Mouse (Mus musculus) limb, embryonic 14.5 days (tissue): ENCODE measurements around the gene Smok2a. TPM values are rescaled to one million over a fixed set of nuclear protein-coding genes. Genes with fewer than 3 reads are reported as not detected.
"Not testable (repeated sequence)": the region's sequence is repeated elsewhere in the genome, so short reads cannot be mapped to it uniquely, and the experiment has no call there.

Source experiments
- ATAC-seq: fragments of 200-750 bp; cut with Nextera tagmentation; 2 replicates; pipeline ENCODE4 v1.8.0; 2017; ENCODE audit warnings: low read depth, moderate number of reproducible peaks, moderate TSS enrichment; ENCODE audit not compliant: low FRiP score
- DNase-seq: peaks from one replicate; pipeline ENCODE4 v3.0.0-alpha.2; 2015; ENCODE audit warnings: low spot score
- H3K27ac ChIP-seq: fragments of 300-500 bp; sonication (generic); replicated peaks from 2 replicates; pipeline ENCODE4 v1.5.1; 2014; ENCODE audit warnings: low read depth, mild to moderate bottlenecking, low read length, moderate library complexity, mixed read lengths
- H3K27me3 ChIP-seq: fragments of 300-500 bp; sonication (generic); 2 replicates; pipeline ENCODE4 v1.6.1; 2014; ENCODE audit warnings: low read length, mixed read lengths; ENCODE audit not compliant: control insufficient read depth, insufficient read depth
- H3K36me3 ChIP-seq: fragments of 300-500 bp; sonication (generic); 2 replicates; pipeline ENCODE4 v1.6.1; 2014; ENCODE audit warnings: mild to moderate bottlenecking, low read length, moderate library complexity, mixed read lengths; ENCODE audit not compliant: control insufficient read depth, insufficient read depth
- H3K4me1 ChIP-seq: fragments of 300-500 bp; sonication (generic); 2 replicates; pipeline ENCODE4 v1.6.1; 2014; ENCODE audit warnings: antibody characterized with exemption, low read length, mixed read lengths; ENCODE audit not compliant: control insufficient read depth, insufficient read depth
- H3K4me2 ChIP-seq: fragments of 300-500 bp; sonication (generic); replicated peaks from 2 replicates; pipeline ENCODE4 v1.6.1; 2014; ENCODE audit warnings: low read depth, mild to moderate bottlenecking, low read length, moderate library complexity; ENCODE audit not compliant: severe bottlenecking
- H3K4me3 ChIP-seq: fragments of 300-500 bp; sonication (generic); replicated peaks from 2 replicates; pipeline ENCODE4 v1.5.1; 2014; ENCODE audit warnings: low read length
- H3K9ac ChIP-seq: fragments of 300-500 bp; sonication (generic); 2 replicates; pipeline ENCODE4 v1.6.1; 2014; ENCODE audit warnings: mild to moderate bottlenecking, low read depth, low read length, moderate library complexity; ENCODE audit not compliant: severe bottlenecking
- H3K9me3 ChIP-seq: fragments of 300-500 bp; sonication (generic); 2 replicates; pipeline ENCODE4 v1.6.1; 2016; ENCODE audit warnings: low read length; ENCODE audit not compliant: control insufficient read depth
- POLR2A ChIP-seq: fragments of 200-500 bp; IDR thresholded peaks from 2 replicates; pipeline ENCODE4 v1.8.0; 2012; ENCODE audit warnings: inconsistent platforms, mild to moderate bottlenecking, moderate library complexity, borderline replicate concordance; ENCODE audit not compliant: insufficient read depth, insufficient read length; ENCODE audit errors: extremely low read depth
- WGBS: fragments of 180-500 bp; shearing (Covaris S2); extraction: QIAGEN DNeasy Blood & Tissue Kit; methylation state at CpG from one replicate; pipeline ENCODE4 v1.1.7; 2014; 5-methylcytosine and 5-hydroxymethylcytosine counted together
- polyA plus RNA-seq, 2 experiments: library from polyadenylated mRNA; depleted of rRNA in 1 of 2; stranded (reverse) in 1 of 2; unstranded in 1 of 2; fragments of >200 nt; fragmentation: Nextera tagmentation in 1 of 2; extraction: Ambion mirVana in 1 of 2; gene quantifications; 2 replicates each; pipeline versions ENCODE4 v1.2.1 to v1.2.3; 2012 to 2014

Smok2a gene
- polyA plus RNA-seq, 2 experiments: not detected

DNA sequence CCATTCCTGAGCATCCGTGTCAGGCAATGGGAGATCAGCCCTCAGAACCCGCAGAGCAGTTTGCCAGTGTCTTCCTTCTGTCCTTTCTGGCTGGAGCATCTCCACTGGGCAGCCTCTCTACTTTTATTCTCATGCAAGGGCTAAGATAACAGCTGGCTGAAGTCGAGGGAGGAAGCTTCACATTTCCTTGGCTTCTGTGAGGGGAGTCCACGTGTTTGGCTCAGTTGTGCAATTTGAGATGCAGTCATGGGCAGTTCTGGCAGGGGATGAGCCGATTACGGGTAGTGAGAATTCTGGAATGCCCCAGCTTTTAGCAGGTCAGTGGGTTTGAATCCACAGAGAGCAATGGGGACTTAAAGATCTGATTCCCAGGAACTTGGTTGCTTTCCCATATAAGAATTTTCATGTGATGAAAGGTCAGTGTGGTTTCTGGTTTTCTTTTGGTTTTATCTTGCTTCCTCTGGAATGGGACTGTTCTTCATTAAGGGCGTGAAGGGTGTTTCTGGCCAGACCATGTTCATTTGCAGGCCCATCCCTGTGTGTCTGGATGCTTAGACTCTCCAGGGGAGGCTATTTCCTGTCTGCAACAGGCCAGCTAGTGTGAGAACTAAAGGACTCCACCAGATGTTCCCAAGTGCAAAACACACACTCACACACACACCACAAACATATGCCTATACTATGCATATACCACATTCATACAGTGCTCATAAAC is 8.7 kb upstream of the Smok2a start:
- H3K9ac ChIP-seq: no peak overlapping the region
- H3K4me1 ChIP-seq: no peaks in the 10 kb centered on the region
- DNase-seq: no peak
- no peak overlapping the region for H3K27ac ChIP-seq
- 70% methylated on average over 7 of the region's 7 CpGs for WGBS
- TF ChIP-seq POLR2A: no peak
- no peak overlapping the region for H3K4me2 ChIP-seq
- H3K36me3 ChIP-seq: no peaks in the 10 kb centered on the region
- ATAC-seq: 0 out of 2 replicates have a peak, but pooled peaks have one; percentile 26
- H3K4me3 ChIP-seq: no peak overlapping the region
- H3K9me3 ChIP-seq: peaks cover 71% of the 10 kb centered on the region
- H3K27me3 ChIP-seq: no peaks in the 10 kb centered on the region

DNA sequence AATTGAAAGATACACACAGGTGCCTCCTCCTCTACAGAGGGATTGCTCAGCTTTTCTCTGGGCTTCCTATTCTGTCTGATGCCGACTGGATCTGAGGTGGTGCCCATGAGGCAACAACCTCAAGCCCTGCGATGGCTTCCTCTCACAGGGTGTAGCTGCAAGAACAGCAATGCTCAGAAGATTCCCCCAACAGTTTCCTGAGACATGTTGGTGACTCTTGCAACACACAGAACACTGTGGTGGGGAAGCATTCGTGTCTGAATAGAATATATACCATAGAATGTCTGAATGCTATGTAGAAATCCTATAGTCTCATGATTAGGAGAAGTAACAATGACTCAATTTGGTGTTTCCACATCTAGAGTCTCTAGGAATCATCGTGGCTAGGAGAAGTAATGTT is 6.8 kb upstream of the Smok2a start:
- TF ChIP-seq POLR2A: no peak
- Histone ChIP-seq H3K4me3 (no peak overlapping the region), H3K4me1 (no peaks in the 10 kb centered on the region), H3K9me3 (peaks cover 85% of the 10 kb centered on the region), H3K4me2 (no peak overlapping the region), H3K27ac (no peak overlapping the region), H3K36me3 (no peaks in the 10 kb centered on the region), H3K27me3 (no peaks in the 10 kb centered on the region), H3K9ac (no peak overlapping the region)
- DNase-seq (no peak), ATAC-seq (no peak)
- WGBS: 57% methylated on average over 4 of the region's 4 CpGs

DNA sequence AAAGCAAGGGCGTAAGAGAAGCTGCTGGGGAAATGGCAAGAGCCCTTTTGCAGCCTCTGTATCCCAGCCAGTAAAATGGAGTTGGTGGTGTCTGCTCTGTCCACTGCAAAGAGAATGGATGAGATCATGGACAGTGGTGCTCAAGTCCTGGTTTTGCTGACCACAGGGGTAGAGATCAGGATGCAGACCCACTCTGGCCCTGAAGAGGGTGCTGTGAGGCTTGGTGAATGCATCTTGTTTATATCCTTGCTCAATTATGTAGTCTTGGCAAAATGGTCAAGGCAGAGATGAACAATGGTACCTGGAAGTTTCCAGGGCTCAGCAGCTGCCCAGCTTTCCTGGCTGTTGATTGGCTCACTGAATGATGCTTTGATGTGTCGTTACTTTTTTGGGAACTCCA is 5.4 kb upstream of the Smok2a start:
- ATAC-seq (no peak), DNase-seq (no peak)
- H3K4me1 ChIP-seq: no peaks in the 10 kb centered on the region
- H3K4me2 ChIP-seq: no peak overlapping the region
- no peak overlapping the region for H3K27ac ChIP-seq
- 86% methylated on average over 2 of the region's 2 CpGs for WGBS
- no peak overlapping the region for H3K9ac ChIP-seq
- H3K9me3 ChIP-seq: peaks cover 93% of the 10 kb centered on the region
- H3K4me3 ChIP-seq: no peak overlapping the region
- no peak for TF ChIP-seq POLR2A
- no peaks in the 10 kb centered on the region for H3K36me3 ChIP-seq
- H3K27me3 ChIP-seq: no peaks in the 10 kb centered on the region

DNA sequence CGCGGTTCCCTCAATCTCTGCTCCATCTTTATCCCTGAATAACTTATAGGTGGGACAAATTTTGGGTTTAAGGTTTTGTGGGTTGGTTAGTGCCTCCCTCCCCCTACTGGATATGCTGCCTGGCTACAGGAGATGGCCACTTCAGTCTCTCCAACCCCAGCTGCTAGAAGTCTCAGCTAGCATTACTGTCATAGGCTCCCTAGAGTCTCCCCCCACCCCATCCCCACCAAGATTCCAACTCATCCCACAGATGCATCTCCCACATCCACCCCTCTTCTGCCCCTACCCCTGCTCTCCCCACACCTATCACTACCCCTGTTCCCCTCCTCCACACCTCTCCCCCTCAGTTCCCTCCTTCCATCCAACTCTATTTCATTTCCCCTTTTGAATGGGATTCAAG is 933 bp downstream of the Smok2a start:
- peaks cover 79% of the 10 kb centered on the region for H3K9me3 ChIP-seq
- DNase-seq, H3K4me1 ChIP-seq, H3K9ac ChIP-seq, H3K36me3 ChIP-seq, H3K4me3 ChIP-seq, H3K27ac ChIP-seq, H3K27me3 ChIP-seq, ATAC-seq, H3K4me2 ChIP-seq: not testable (repeated sequence)
- WGBS: 90% methylated on average over 2 of the region's 2 CpGs

DNA sequence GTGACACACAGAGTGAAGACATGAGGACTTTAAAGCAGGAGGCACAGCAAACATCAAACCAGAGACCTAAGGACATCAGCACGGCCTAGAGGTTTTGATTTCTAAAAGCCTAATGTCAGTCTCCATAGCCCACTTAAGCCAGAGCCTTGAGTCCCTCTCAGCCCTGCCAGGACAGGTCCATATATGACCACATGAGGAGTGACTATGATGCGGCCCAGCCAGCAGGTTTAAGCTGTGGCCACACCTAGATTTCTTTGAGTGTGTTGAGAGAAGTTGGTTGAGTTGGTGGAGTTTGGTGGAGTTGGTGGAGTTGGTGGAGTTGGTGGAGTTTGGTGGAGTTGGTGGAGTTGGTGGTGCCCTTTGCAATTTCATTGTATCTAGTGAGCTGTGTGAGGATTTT is 9.0 kb downstream of the Smok2a start, which contains the start of gene Smok2b:
Smok2b (plus strand) TSS at position 301 of the 400 bp plus-strand sequence.
- not testable (repeated sequence) for ATAC-seq, H3K4me1 ChIP-seq, H3K27ac ChIP-seq, DNase-seq, H3K4me3 ChIP-seq, H3K36me3 ChIP-seq, H3K9ac ChIP-seq, H3K4me2 ChIP-seq, H3K27me3 ChIP-seq
- H3K9me3 ChIP-seq: peaks cover 57% of the 10 kb centered on the region
- WGBS: 79% methylated on average over 2 of the region's 2 CpGs

DNA sequence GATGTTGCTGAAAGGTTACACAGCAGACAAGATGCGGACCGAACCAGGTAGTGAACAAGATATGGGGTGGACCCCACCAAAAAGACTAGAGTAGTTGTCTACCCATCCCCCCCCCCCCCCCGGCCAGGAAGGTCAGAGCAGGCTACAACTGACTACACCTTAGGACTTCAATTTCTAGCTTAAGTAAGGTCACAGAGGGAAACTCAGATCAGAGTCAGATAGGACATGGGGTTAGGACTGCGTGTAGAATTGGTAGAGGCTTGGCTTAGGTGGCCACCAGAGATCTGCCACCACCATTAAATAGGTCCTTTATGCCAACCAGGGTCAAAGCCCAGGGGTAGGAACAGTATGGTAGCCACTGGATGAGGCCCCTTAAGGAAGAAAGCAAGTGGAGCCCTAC is 18.5 kb downstream of the Smok2a start:
- not testable (repeated sequence) for H3K4me2 ChIP-seq, H3K27me3 ChIP-seq, H3K4me3 ChIP-seq, H3K27ac ChIP-seq, H3K9ac ChIP-seq, DNase-seq, H3K36me3 ChIP-seq, H3K4me1 ChIP-seq, ATAC-seq
- peaks cover 36% of the 10 kb centered on the region for H3K9me3 ChIP-seq
- WGBS: 81% methylated on average over 3 of the region's 4 CpGs

DNA sequence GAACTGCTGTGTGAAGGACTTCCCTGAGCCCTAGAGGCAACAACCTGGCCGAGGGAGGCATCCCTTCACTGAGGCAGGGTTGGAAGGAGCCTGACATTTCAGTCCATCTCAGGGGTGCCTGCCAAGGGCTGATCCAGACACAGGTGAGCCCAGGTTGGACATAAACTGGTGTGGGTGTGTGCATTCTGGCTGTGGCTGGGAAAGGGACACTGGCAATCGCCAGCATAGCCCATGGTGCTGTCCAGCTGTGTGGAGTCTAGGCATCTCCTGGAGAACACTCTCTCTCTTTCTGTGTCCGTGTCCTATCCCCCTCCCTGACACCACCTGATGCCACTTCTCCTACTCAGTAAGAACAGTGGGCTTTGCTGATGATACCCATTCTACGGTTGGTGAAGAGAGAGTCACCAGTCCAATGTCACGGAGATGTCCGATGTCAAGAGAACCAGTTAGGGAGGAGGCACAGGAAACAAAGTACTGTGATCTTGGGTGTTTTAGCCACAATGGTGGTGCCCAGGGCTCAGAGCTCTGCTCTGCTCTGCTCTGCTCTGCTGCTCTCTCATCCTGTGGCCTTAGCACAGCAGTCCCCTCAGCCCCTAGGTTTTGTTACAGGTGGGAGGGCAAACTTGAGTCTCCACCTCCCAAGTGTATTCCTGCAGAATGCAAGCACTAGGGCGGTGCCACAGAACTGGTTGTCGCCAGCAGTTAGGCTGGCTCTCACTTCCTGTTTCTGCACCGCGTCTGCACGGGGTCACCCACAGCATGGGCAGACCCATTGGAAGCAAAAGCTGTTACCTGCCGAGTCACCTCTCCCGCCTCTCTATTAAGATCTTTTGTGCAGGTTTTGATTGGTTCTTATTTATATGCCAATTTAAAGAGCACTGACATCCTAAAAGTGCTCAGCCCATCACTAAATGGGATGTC is 20.1 kb downstream of the Smok2a start:
- not testable (repeated sequence) for H3K4me2 ChIP-seq, H3K4me3 ChIP-seq, ATAC-seq, H3K27me3 ChIP-seq, H3K27ac ChIP-seq, H3K9ac ChIP-seq, H3K36me3 ChIP-seq, DNase-seq, H3K4me1 ChIP-seq
- peaks cover 22% of the 10 kb centered on the region for H3K9me3 ChIP-seq
- WGBS: 87% methylated on average over 7 of the region's 13 CpGs
